Mouse (Mus musculus): ENCODE measurements around the gene Fmo5. TPM values are rescaled to one million over a fixed set of nuclear protein-coding genes. Genes with fewer than 3 reads are reported as not detected.

Fmo5 gene
- polyA plus RNA-seq, 1 experiment from 2014 or later: 0.51 TPM

DNA sequence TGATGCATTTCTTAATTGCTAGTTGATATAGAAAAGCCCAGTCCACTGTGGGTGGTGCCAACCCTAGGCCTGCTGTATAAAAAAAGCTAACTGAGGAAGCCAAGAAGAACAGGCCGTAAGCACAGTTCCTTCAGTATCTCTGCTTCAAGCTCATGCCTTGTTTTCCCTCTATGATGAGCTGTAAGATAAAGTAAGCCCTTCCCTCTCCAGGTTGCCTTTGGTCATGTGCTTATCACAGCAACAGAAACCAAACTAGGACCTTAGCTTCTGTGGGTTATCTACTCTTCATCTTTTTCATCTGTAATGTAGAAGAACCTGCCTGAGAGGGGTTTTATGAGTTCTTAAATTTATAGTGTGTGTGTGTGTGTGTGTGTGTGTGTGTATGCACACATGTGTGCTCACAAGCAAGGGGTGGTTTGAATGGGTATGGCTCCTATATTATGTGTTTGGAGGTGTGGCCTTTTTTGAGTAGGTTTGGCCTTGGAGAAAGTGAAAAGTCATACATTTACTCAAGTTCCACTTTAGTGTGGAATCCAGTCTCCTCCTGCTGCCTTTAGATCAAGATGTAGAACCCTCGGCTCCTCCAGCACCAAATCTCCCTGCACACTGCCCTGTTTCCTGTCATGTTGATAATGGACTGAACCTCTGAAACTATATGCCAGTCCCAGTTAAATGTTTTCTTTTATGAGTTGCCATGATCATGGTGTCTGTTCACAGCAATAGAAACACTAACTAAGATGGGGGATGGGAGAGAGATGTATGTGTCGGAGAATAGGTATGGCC is 28.4 kb upstream of the Fmo5 start:
- Histone ChIP-seq H3K4me2 (ENCODE audit: low read length) (no peak overlapping the region), H3K9me3 (replicated peaks; ENCODE audit: control insufficient read depth, low read length) (no peaks in the 10 kb centered on the region), H3K4me3 (ENCODE audit: low read depth, low read length) (no peak overlapping the region), H3K9ac (ENCODE audit: low read length) (no peak overlapping the region), H3K36me3 (ENCODE audit: control insufficient read depth, insufficient read depth, low read length) (peaks cover 18% of the 10 kb centered on the region), H3K27me3 (replicated peaks; ENCODE audit: control insufficient read depth, insufficient read depth, low read length) (no peaks in the 10 kb centered on the region), H3K4me1 (ENCODE audit: control insufficient read depth, insufficient read depth, low read length) (no peaks in the 10 kb centered on the region), H3K27ac (ENCODE audit: low read depth, low read length) (no peak overlapping the region)
- DNase-seq (ENCODE audit: low spot score) (no peak), ATAC-seq (no peak)
- WGBS: 100% methylated on average over 3 of the region's 3 CpGs

DNA sequence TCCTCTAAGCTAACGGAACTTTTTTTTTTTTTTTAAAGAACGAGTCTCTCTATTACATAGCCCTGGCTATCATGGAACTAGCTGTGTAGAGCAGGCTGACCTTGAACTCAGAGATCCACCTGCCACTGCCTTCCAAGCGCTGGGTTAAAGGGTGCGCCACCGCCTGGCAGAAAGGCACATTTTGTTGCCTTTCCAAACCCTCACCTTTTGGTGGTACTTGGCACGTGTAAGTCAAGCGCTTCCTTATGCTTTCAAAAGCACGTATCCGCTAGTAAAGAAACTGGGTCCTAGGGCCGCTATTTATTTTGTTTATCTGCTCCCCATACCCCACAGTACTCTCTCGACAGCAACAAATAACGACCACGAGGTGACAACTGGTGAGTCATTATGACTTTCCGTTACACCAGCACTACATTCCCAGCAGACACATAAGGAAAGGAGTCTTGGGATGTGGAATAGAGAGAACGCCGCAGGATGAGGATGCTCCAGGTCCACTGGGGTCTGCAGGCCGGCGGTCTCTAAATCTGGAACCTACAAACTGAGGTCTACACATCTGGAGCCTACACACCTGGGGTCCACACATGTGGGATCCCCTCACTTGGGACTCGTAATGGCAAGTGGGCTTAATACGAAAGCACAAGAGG is 19.3 kb upstream of the Fmo5 start:
- no peaks in the 10 kb centered on the region for H3K27me3 ChIP-seq (replicated peaks; ENCODE audit: control insufficient read depth, insufficient read depth, low read length)
- H3K9me3 ChIP-seq (replicated peaks; ENCODE audit: control insufficient read depth, low read length): no peaks in the 10 kb centered on the region
- H3K4me1 ChIP-seq (ENCODE audit: control insufficient read depth, insufficient read depth, low read length): peaks cover 4% of the 10 kb centered on the region; the same call in 1 of the 2 replicates
- ATAC-seq (no peak), DNase-seq (ENCODE audit: low spot score) (peak; percentile 4)
- H3K27ac ChIP-seq (ENCODE audit: low read depth, low read length): no peak overlapping the region; the same call in 1 of the 2 replicates
- H3K9ac ChIP-seq (ENCODE audit: low read length): peak overlapping the region; percentile 87
- WGBS: 2% methylated on average over 20 of the region's 20 CpGs
- peak overlapping the region; percentile 74 for H3K4me3 ChIP-seq (ENCODE audit: low read depth, low read length)
- H3K36me3 ChIP-seq (ENCODE audit: control insufficient read depth, insufficient read depth, low read length): no peaks in the 10 kb centered on the region
- H3K4me2 ChIP-seq (ENCODE audit: low read length): peak overlapping the region; percentile 46

GRCm38 (mm10) chr3:97609845-97610410 is 18.7 kb upstream of the Fmo5 start, which contains the start of gene Chd1l:
Gene Chd1l, minus strand, starts transcription at chr3:97610203.
- Histone ChIP-seq H3K36me3 (ENCODE audit: control insufficient read depth, insufficient read depth, low read length) (no peaks in the 10 kb centered on the region), H3K27me3 (replicated peaks; ENCODE audit: control insufficient read depth, insufficient read depth, low read length) (no peaks in the 10 kb centered on the region), H3K4me2 (ENCODE audit: low read length) (peak within 1 kb of the TSS; percentile 46), H3K9ac (ENCODE audit: low read length) (peak within 1 kb of the TSS; percentile 87), H3K9me3 (replicated peaks; ENCODE audit: control insufficient read depth, low read length) (no peaks in the 10 kb centered on the region), H3K4me3 (ENCODE audit: low read depth, low read length) (peak within 1 kb of the TSS; percentile 74), H3K27ac (ENCODE audit: low read depth, low read length) (peak within 1 kb of the TSS; percentile 82; the same call in 1 of the 2 replicates), H3K4me1 (ENCODE audit: control insufficient read depth, insufficient read depth, low read length) (peaks cover 4% of the 10 kb centered on the region; the same call in 1 of the 2 replicates)
- peak; percentile 98 for ATAC-seq
- DNase-seq (ENCODE audit: low spot score): peak; percentile 94
- WGBS: under 1% methylated on average over 53 of the region's 56 CpGs

- H3K4me2 ChIP-seq (ENCODE audit: low read length): no peak overlapping the region
- no peak for ATAC-seq
These were observed 17.6 kb upstream of the Fmo5 start for GRCm38 (mm10) chr3:97611021-97611420.

GRCm38 (mm10) chr3:97615154-97615553 is 13.4 kb upstream of the Fmo5 start:
- WGBS: 45% methylated on average over 1 of the region's 1 CpGs
- Histone ChIP-seq H3K27me3 (replicated peaks; ENCODE audit: control insufficient read depth, insufficient read depth, low read length) (no peaks in the 10 kb centered on the region), H3K4me2 (ENCODE audit: low read length) (no peak overlapping the region), H3K36me3 (ENCODE audit: control insufficient read depth, insufficient read depth, low read length) (no peaks in the 10 kb centered on the region), H3K27ac (ENCODE audit: low read depth, low read length) (no peak overlapping the region), H3K9ac (ENCODE audit: low read length) (no peak overlapping the region), H3K9me3 (replicated peaks; ENCODE audit: control insufficient read depth, low read length) (no peaks in the 10 kb centered on the region), H3K4me3 (ENCODE audit: low read depth, low read length) (no peak overlapping the region), H3K4me1 (ENCODE audit: control insufficient read depth, insufficient read depth, low read length) (no peaks in the 10 kb centered on the region; the same call in 1 of the 2 replicates)
- no peak for DNase-seq (ENCODE audit: low spot score)
- ATAC-seq: no peak

More at GRCm38 (mm10) chr3:97611021-97611420, 17.6 kb upstream of the Fmo5 start:
- Histone ChIP-seq H3K4me3 (ENCODE audit: low read depth, low read length) (no peak overlapping the region), H3K9ac (ENCODE audit: low read length) (no peak overlapping the region), H3K4me1 (ENCODE audit: control insufficient read depth, insufficient read depth, low read length) (peaks cover 4% of the 10 kb centered on the region; the same call in 1 of the 2 replicates), H3K27me3 (replicated peaks; ENCODE audit: control insufficient read depth, insufficient read depth, low read length) (no peaks in the 10 kb centered on the region), H3K36me3 (ENCODE audit: control insufficient read depth, insufficient read depth, low read length) (no peaks in the 10 kb centered on the region), H3K9me3 (replicated peaks; ENCODE audit: control insufficient read depth, low read length) (no peaks in the 10 kb centered on the region), H3K27ac (ENCODE audit: low read depth, low read length) (no peak overlapping the region)
- 89% methylated on average over 6 of the region's 6 CpGs for WGBS
- no peak for DNase-seq (ENCODE audit: low spot score)

DNA sequence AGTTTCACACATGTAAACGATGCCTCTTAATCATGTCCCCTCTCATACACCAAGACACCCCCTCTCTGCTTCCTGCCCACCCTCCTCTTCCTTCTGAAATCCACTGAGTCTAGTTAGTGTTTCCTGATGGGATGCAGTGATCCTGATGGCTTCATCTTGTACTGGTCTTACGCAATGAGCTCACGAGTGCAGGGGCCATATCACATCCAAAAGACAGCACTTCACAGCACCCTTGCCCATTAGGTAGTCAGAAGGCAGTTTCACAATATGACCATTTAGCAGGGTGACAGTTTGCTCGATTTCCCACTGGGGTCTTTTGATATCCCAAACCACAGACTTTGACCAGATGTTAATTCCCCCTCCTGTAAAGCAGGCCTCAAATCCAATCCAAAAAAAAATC is 12.7 kb upstream of the Fmo5 start:
- no peak overlapping the region for H3K9ac ChIP-seq (ENCODE audit: low read length)
- H3K4me2 ChIP-seq (ENCODE audit: low read length): no peak overlapping the region
- H3K9me3 ChIP-seq (replicated peaks; ENCODE audit: control insufficient read depth, low read length): no peaks in the 10 kb centered on the region
- no peak overlapping the region for H3K4me3 ChIP-seq (ENCODE audit: low read depth, low read length)
- no peak overlapping the region for H3K27ac ChIP-seq (ENCODE audit: low read depth, low read length)
- 91% methylated on average over 4 of the region's 4 CpGs for WGBS
- ATAC-seq: no peak
- no peak for DNase-seq (ENCODE audit: low spot score)
- no peaks in the 10 kb centered on the region for H3K36me3 ChIP-seq (ENCODE audit: control insufficient read depth, insufficient read depth, low read length)
- H3K4me1 ChIP-seq (ENCODE audit: control insufficient read depth, insufficient read depth, low read length): no peaks in the 10 kb centered on the region
- H3K27me3 ChIP-seq (replicated peaks; ENCODE audit: control insufficient read depth, insufficient read depth, low read length): no peaks in the 10 kb centered on the region

- no peaks in the 10 kb centered on the region for H3K4me1 ChIP-seq (ENCODE audit: control insufficient read depth, insufficient read depth, low read length)
- no peak overlapping the region for H3K9ac ChIP-seq (ENCODE audit: low read length)
- no peaks in the 10 kb centered on the region for H3K36me3 ChIP-seq (ENCODE audit: control insufficient read depth, insufficient read depth, low read length)
- no peak for ATAC-seq
- WGBS: 95% methylated on average over 18 of the region's 19 CpGs
- H3K4me2 ChIP-seq (ENCODE audit: low read length): no peak overlapping the region
- no peaks in the 10 kb centered on the region for H3K27me3 ChIP-seq (replicated peaks; ENCODE audit: control insufficient read depth, insufficient read depth, low read length)
- no peak for DNase-seq (ENCODE audit: low spot score)
- no peaks in the 10 kb centered on the region for H3K9me3 ChIP-seq (replicated peaks; ENCODE audit: control insufficient read depth, low read length)
- no peak overlapping the region for H3K27ac ChIP-seq (ENCODE audit: low read depth, low read length)
- no peak overlapping the region for H3K4me3 ChIP-seq (ENCODE audit: low read depth, low read length)
These were observed 11.3 kb upstream of the Fmo5 start for GRCm38 (mm10) chr3:97617091-97617825.

DNA sequence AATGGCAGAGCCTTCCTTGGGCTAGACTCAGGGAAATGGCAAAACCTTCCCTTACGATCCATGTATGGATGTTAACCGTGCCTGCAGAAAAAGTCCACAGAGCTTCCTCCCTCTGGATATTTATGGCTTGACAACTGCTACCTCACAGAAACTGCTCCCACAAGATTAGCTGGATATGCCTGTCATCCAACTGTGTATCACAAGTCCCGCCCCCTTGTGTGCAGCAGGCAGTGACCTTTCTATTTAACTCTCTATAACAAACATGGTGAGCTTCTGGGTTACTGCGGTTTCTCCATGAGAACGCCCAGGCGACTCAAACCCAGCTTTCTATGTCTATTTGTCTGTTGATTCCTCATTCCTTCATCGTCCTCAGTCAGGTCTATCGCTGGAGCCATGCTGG is 10.7 kb upstream of the Fmo5 start:
- no peak for DNase-seq (ENCODE audit: low spot score)

More for the DNA sequence above, 10.7 kb upstream of the Fmo5 start:
- H3K27ac ChIP-seq (ENCODE audit: low read depth, low read length): no peak overlapping the region
- 88% methylated on average over 8 of the region's 8 CpGs for WGBS
- no peak overlapping the region for H3K4me2 ChIP-seq (ENCODE audit: low read length)
- no peak overlapping the region for H3K4me3 ChIP-seq (ENCODE audit: low read depth, low read length)
- no peaks in the 10 kb centered on the region for H3K36me3 ChIP-seq (ENCODE audit: control insufficient read depth, insufficient read depth, low read length)
- no peaks in the 10 kb centered on the region for H3K27me3 ChIP-seq (replicated peaks; ENCODE audit: control insufficient read depth, insufficient read depth, low read length)
- no peak for ATAC-seq
- H3K9ac ChIP-seq (ENCODE audit: low read length): no peak overlapping the region
- H3K9me3 ChIP-seq (replicated peaks; ENCODE audit: control insufficient read depth, low read length): no peaks in the 10 kb centered on the region
- no peaks in the 10 kb centered on the region for H3K4me1 ChIP-seq (ENCODE audit: control insufficient read depth, insufficient read depth, low read length)

Measured in forebrain, embryonic 14.5 days (tissue).